Mouse (Mus musculus) MEL (cell line): ENCODE measurements at regions not wholly inside any gene's neighbourhood (a gene's known extent, or its start where the extent isn't known, plus 50 kb on each side); places are given as distances from the start of the nearest gene placed in this dataset.

Experiments used
- DNase-seq: peaks from one replicate; pipeline ENCODE4 v3.0.0; 2011; ENCODE audit warnings: low read depth, low spot score
- H3K27ac ChIP-seq: 2 replicates; pipeline ENCODE4 v1.5.1; 2012; ENCODE audit warnings: low read depth, mild to moderate bottlenecking, control low read depth, low read length, moderate library complexity; ENCODE audit not compliant: control insufficient read depth
- H3K27me3 ChIP-seq, 2 experiments: fragments of 150-350 bp in 1 of 2; sonication (generic) in 1 of 2; 2 replicates each; pipeline ENCODE4 v1.6.1; 2012; ENCODE audit warnings: low read length in 2 of 2, mild to moderate bottlenecking in 2 of 2, improper control_type of control experiment in 1 of 2, moderate library complexity in 1 of 2; ENCODE audit not compliant: insufficient read depth in 2 of 2, control insufficient read depth in 1 of 2
- H3K36me3 ChIP-seq, 2 experiments: 2 replicates each; pipeline ENCODE4 v1.6.1; 2012 to 2014; ENCODE audit warnings: low read length in 2 of 2, improper control_type of control experiment in 1 of 2, inconsistent platforms in 1 of 2, mild to moderate bottlenecking in 1 of 2; ENCODE audit not compliant: insufficient read depth in 2 of 2, control insufficient read depth in 1 of 2
- H3K4me1 ChIP-seq, 2 experiments: fragments of 150-350 bp in 1 of 2; sonication (generic) in 1 of 2; 2 replicates each; pipeline ENCODE4 v1.6.1; 2012; ENCODE audit warnings: low read length in 2 of 2, improper control_type of control experiment in 1 of 2, mild to moderate bottlenecking in 1 of 2; ENCODE audit not compliant: insufficient read depth in 2 of 2, control insufficient read depth in 1 of 2
- H3K4me3 ChIP-seq, 2 experiments: fragments of 150-350 bp in 1 of 2; sonication (generic) in 1 of 2; 2 replicates each; pipeline ENCODE4 v1.5.1; 2012; ENCODE audit warnings: low read depth in 2 of 2, low read length in 2 of 2, mild to moderate bottlenecking in 2 of 2, moderate library complexity in 2 of 2, control low read depth in 1 of 2, improper control_type of control experiment in 1 of 2; ENCODE audit not compliant: control insufficient read depth in 1 of 2, insufficient read depth in 1 of 2
- H3K79me2 ChIP-seq: 2 replicates; pipeline ENCODE4 v1.6.1; 2012; ENCODE audit warnings: mild to moderate bottlenecking, low read length, moderate library complexity; ENCODE audit not compliant: control insufficient read depth, poor library complexity, insufficient read depth
- H3K9ac ChIP-seq: 2 replicates; pipeline ENCODE4 v1.6.1; 2012; ENCODE audit warnings: low read depth, mild to moderate bottlenecking, control low read depth, low read length, moderate library complexity; ENCODE audit not compliant: control insufficient read depth, poor library complexity, severe bottlenecking
- H3K9me3 ChIP-seq: fragments of 150-350 bp; sonication (generic); replicated peaks from 2 replicates; pipeline ENCODE4 v1.6.1; 2012; ENCODE audit warnings: mild to moderate bottlenecking, low read length, improper control_type of control experiment, moderate library complexity; ENCODE audit not compliant: insufficient read depth
- BHLHE40 ChIP-seq: IDR thresholded peaks from 2 replicates; pipeline ENCODE4 v1.6.1; 2012; ENCODE audit warnings: low read depth, mild to moderate bottlenecking, inconsistent platforms, low read length, improper control_type of control experiment, borderline replicate concordance
- CHD2 ChIP-seq: IDR thresholded peaks from 2 replicates; pipeline ENCODE4 v1.6.1; 2011; ENCODE audit warnings: low read length, improper control_type of control experiment
- E2F4 ChIP-seq: IDR thresholded peaks from 2 replicates; pipeline ENCODE4 v1.6.1; 2011; ENCODE audit warnings: low read depth, low read length, improper control_type of control experiment, borderline replicate concordance
- ELF1 ChIP-seq: IDR thresholded peaks from 2 replicates; pipeline ENCODE4 v1.6.1; 2014; ENCODE audit warnings: low read depth, mild to moderate bottlenecking, inconsistent platforms, low read length, improper control_type of control experiment, moderate library complexity
- EP300 ChIP-seq, 2 experiments: IDR thresholded peaks; 2 replicates each; pipeline ENCODE4 v1.6.1; 2011; ENCODE audit warnings: improper control_type of control experiment in 2 of 2, low read length in 2 of 2, low read depth in 1 of 2, mild to moderate bottlenecking in 1 of 2
- ETS1 ChIP-seq: IDR thresholded peaks from 2 replicates; pipeline ENCODE4 v1.6.1; 2012; ENCODE audit warnings: low read depth, mild to moderate bottlenecking, inconsistent platforms, low read length, improper control_type of control experiment, moderate library complexity
- GATA1 ChIP-seq: IDR thresholded peaks from 2 replicates; pipeline ENCODE4 v1.6.1; 2011; ENCODE audit warnings: low read depth, low read length, improper control_type of control experiment
- HCFC1 ChIP-seq: IDR thresholded peaks from 2 replicates; pipeline ENCODE4 v1.6.1; 2012; ENCODE audit warnings: low read depth, mild to moderate bottlenecking, inconsistent platforms, low read length, improper control_type of control experiment, moderate library complexity
- JUND ChIP-seq: IDR thresholded peaks from 2 replicates; pipeline ENCODE4 v1.6.1; 2011; ENCODE audit warnings: low read depth, mild to moderate bottlenecking, improper control_type of control experiment, low read length
- MAX ChIP-seq: IDR thresholded peaks from 2 replicates; pipeline ENCODE4 v1.6.1; 2011; ENCODE audit warnings: low read length, improper control_type of control experiment
- MAZ ChIP-seq: IDR thresholded peaks from 2 replicates; pipeline ENCODE4 v1.6.1; 2012; ENCODE audit warnings: low read depth, mild to moderate bottlenecking, inconsistent platforms, low read length, improper control_type of control experiment
- MEF2A ChIP-seq: IDR thresholded peaks from 2 replicates; pipeline ENCODE4 v1.6.1; 2014; ENCODE audit warnings: low read depth, mild to moderate bottlenecking, inconsistent platforms, low read length, improper control_type of control experiment; ENCODE audit not compliant: poor library complexity, insufficient replicate concordance, severe bottlenecking; ENCODE audit errors: extremely low read depth
- MXI1 ChIP-seq: IDR thresholded peaks from 2 replicates; pipeline ENCODE4 v1.6.1; 2011; ENCODE audit warnings: mild to moderate bottlenecking, low read depth, low read length, improper control_type of control experiment
- MYC ChIP-seq: IDR thresholded peaks from 2 replicates; pipeline ENCODE4 v1.6.1; 2011; ENCODE audit warnings: low read depth, mild to moderate bottlenecking, low read length, improper control_type of control experiment, moderate library complexity
- POLR2AphosphoS5 ChIP-seq: IDR thresholded peaks from 2 replicates; pipeline ENCODE4 v1.6.1; 2012; ENCODE audit warnings: low read depth, borderline replicate concordance, mild to moderate bottlenecking, inconsistent platforms, low read length, moderate library complexity, mixed read lengths
- TAL1 ChIP-seq: IDR thresholded peaks from 2 replicates; pipeline ENCODE4 v1.6.1; 2012; ENCODE audit warnings: mild to moderate bottlenecking, inconsistent platforms, low read length, moderate library complexity, mixed read lengths
- TBP ChIP-seq: IDR thresholded peaks from 2 replicates; pipeline ENCODE4 v1.8.0; 2011; ENCODE audit warnings: low read depth, low read length, improper control_type of control experiment
- UBTF ChIP-seq: IDR thresholded peaks from 2 replicates; pipeline ENCODE4 v1.6.1; 2012; ENCODE audit warnings: low read depth, mild to moderate bottlenecking, inconsistent platforms, low read length, improper control_type of control experiment, moderate library complexity, borderline replicate concordance; ENCODE audit not compliant: insufficient read depth
- USF1 ChIP-seq: IDR thresholded peaks from 2 replicates; pipeline ENCODE4 v1.6.1; 2014; ENCODE audit warnings: low read depth, mild to moderate bottlenecking, inconsistent platforms, low read length, improper control_type of control experiment, moderate library complexity
- USF2 ChIP-seq, 2 experiments: IDR thresholded peaks; 2 replicates each; pipeline ENCODE4 v1.6.1; 2011 to 2012; ENCODE audit warnings: improper control_type of control experiment in 2 of 2, low read length in 2 of 2, borderline replicate concordance in 1 of 2, inconsistent platforms in 1 of 2, low read depth in 1 of 2, mild to moderate bottlenecking in 1 of 2; ENCODE audit not compliant: insufficient read depth in 1 of 2
- ZC3H11A ChIP-seq: IDR thresholded peaks from 2 replicates; pipeline ENCODE4 v1.6.1; 2012; ENCODE audit warnings: low read depth, mild to moderate bottlenecking, inconsistent platforms, low read length, improper control_type of control experiment
- ZKSCAN1 ChIP-seq: IDR thresholded peaks from 2 replicates; pipeline ENCODE4 v1.6.1; 2012; ENCODE audit warnings: low read depth, mild to moderate bottlenecking, inconsistent platforms, low read length, improper control_type of control experiment, moderate library complexity
- ZMIZ1 ChIP-seq: IDR thresholded peaks from 2 replicates; pipeline ENCODE4 v1.6.1; 2012; ENCODE audit warnings: low read depth, mild to moderate bottlenecking, inconsistent platforms, low read length, improper control_type of control experiment, moderate library complexity
- ZNF384 ChIP-seq: IDR thresholded peaks from 2 replicates; pipeline ENCODE4 v1.6.1; 2012; ENCODE audit warnings: low read depth, mild to moderate bottlenecking, inconsistent platforms, low read length, improper control_type of control experiment

- Histone ChIP-seq H3K36me3 (no peaks in the 10 kb centered on the region), H3K79me2 (no peaks in the 10 kb centered on the region), H3K9ac (no peak overlapping the region), H3K27ac (no peak overlapping the region), H3K4me3 (no peak overlapping the region), H3K9me3 (no peaks in the 10 kb centered on the region), H3K4me1 (no peaks in the 10 kb centered on the region), H3K27me3 (no peaks in the 10 kb centered on the region)
- no peak for DNase-seq
- TF ChIP-seq EP300 (IDR thresholded peaks at IDR 0.05; ENCODE audit: low read depth in 1 of 2, low read length in 2 of 2) (no peak), ELF1 (no peak), MEF2A (no peak), MYC (no peak), TAL1 (no peak), TBP (no peak), BHLHE40 (no peak), ETS1 (no peak), MAX (no peak), ZMIZ1 (no peak), MAZ (no peak), ZC3H11A (no peak), USF2 (IDR thresholded peaks at IDR 0.05; ENCODE audit: borderline replicate concordance in 1 of 2, insufficient read depth in 1 of 2, low read depth in 1 of 2, low read length in 2 of 2) (no peak), MXI1 (no peak)
Observed at GRCm38 (mm10) chr7:75040871-75041270, 268.2 kb downstream of the Sv2b start.

GRCm38 (mm10) chr7:75026191-75026590 lies 282.9 kb downstream of the Sv2b start:
- no peak overlapping the region for H3K9ac ChIP-seq
- H3K4me1 ChIP-seq, result no peaks in the 10 kb centered on the region
- no peak for TF ChIP-seq POLR2AphosphoS5
- no peak for TF ChIP-seq GATA1
- TF ChIP-seq TBP, result no peak
- TF ChIP-seq CHD2, result no peak
- no peak for TF ChIP-seq ZNF384
- no peak for TF ChIP-seq EP300 (IDR thresholded peaks at IDR 0.05; ENCODE audit: low read depth in 1 of 2, low read length in 2 of 2)
- no peak for TF ChIP-seq UBTF
- no peak for TF ChIP-seq ZC3H11A
- no peak for TF ChIP-seq JUND
- no peak for TF ChIP-seq ZKSCAN1
- no peak for TF ChIP-seq USF1
- no peak for TF ChIP-seq HCFC1
- TF ChIP-seq E2F4, result no peak
- TF ChIP-seq, all 39 proteins: peak for 0
- no peak for DNase-seq
- no peak overlapping the region for H3K27ac ChIP-seq
- H3K27me3 ChIP-seq, result no peaks in the 10 kb centered on the region
- H3K9me3 ChIP-seq, result no peaks in the 10 kb centered on the region
- no peak overlapping the region for H3K4me3 ChIP-seq
- H3K36me3 ChIP-seq, result no peaks in the 10 kb centered on the region
- H3K79me2 ChIP-seq, result no peaks in the 10 kb centered on the region
